Mouse (Mus musculus): ENCODE data around the gene Adgrg6.

Adgrg6 gene

DNA sequence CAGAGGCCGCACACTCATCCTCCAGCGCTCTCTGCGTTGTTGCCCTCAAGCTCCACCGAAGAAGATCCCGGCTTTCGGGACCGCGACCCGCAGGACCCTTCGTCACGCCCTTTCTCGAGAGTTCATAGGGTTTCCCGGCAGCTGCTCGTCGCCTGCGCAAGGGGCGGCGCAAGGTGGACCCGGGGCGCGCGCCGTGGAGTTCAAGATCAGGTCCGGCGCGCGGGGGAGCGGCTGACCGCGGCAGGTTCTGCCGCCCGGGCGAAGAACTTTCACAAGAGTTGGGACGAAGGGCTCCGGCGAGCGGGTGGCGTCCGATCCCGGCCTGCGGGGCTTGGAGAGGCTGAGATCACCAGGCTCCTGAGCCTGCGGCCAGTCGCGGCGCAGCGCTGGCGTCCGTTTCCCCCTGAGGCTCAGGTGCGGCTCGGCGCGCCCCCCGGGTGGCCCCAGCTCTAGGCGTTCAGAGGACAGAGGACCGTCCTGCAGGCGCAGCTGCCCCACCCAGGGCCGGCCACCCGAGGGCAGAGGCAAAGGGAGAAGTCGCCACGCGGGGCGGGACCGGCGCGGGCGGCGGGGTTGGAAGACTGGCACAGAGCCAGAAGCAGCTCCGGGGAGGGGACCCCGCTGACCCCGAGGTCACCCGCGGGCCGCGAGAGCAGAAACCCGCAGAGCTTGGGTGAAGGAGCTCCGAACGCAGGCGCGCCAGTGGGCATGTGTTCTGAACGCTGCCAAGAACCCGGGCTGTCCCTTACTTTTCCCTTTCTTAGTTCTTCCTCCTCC, at the start of gene Adgrg6:
TSS of gene Adgrg6 (minus strand) at position 719 of the 777 bp plus-strand sequence.
- DNase-seq (ENCODE audit: low read depth, low spot score): peak; percentile 34

GRCm38 (mm10) chr10:14592215-14592614, 46.8 kb upstream of the Adgrg6 start:
- no peak for DNase-seq (ENCODE audit: low read depth, low spot score)

DNA sequence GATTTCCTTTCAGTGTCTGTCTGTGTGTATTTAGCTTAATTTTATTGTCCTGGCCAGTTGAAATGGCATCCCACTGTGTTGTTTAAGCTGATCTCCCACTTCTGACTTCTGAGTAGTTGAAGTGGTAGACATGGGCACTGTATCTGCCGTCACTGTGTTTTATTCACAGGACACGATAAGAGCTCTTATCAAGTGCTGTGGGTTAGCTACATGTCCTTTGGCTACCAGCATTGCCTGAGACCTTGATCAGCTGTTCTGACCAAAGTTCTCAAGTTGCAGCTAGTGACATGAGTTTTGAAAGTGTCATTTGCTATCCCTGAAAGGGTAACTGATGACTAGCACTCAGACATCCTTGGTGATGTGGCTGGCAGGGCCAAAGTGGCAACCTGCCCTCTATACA, 45.4 kb upstream of the Adgrg6 start:
- DNase-seq (ENCODE audit: low read depth, low spot score): no peak

DNA sequence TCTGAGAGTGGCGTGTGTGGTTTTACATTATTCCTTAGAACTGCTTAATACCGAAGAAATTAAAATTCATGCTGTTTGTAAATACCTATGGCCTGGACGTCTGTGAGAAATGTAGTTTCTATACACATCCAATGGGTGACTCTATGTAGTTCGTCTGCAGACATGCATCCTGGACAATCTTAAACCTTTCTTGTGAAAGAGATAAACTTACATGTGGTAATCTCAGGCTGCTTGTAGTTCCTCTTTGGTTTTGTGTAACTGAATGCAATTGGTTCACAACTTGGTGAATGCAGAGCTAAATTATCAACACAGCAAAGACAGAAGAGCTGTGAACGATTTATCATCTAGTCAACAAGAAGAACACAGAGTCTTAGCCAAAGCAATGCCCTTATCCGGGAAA, 44.2 kb upstream of the Adgrg6 start:
- no peak for DNase-seq (ENCODE audit: low read depth, low spot score)

DNA sequence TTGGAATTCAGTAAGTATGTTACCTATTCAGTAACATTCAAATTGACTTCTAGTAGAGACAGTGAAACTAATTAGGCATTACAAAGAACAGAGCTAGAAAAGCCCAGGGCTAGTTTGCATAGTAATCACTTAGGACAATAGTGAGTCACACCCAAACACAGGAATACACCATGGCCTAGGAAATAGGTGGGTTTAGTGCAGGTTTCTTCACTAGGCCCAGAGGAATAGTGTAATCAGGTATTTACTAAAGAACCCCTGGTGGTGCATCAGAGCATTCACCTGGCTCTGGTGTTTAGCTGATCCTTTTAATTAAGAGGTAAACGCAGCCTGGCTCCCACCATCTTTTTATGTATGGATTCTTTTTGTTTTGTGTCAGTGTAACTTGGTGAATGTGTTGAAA, 38.0 kb upstream of the Adgrg6 start:
- peak; percentile 88 for DNase-seq (ENCODE audit: low read depth, low spot score)

DNA sequence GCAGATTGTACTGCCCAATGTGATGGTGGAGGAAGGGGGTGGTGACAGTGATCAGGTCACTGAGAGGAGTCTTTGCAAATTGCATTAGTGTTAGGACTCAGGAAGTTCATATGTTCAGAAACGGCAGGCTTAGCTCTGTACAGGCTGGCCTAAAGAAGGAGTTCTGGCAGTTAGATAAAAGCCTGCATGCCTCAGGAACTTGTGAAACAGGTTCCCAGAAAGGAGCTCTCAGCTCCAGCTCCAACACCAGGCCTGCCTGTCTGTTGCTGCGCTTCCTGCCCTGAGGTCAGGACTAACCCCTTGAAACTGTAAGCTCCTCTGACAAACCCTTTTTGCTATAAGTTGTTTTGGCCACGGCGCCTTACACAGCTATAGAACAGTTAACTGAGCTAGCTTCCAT, 28.8 kb upstream of the Adgrg6 start:
- no peak for DNase-seq (ENCODE audit: low read depth, low spot score)

DNA sequence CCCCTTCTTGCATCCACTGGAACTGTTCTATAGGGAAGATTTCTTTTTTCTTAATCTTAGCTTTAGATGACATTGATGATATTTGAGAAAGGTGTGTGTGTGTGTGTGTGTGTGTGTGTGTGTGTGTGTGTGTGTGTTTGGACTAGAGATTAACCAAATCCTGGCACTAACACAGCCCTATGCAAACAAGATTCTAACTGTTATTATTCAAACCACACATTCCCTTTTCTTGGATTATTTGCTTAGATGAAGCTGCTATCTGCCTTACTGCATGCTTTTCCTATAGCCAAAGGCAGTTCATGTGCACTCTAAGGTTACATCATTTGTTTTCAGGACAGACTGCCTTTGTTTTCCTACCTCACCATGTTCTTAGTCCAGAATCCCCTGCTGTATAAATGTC, 25.7 kb upstream of the Adgrg6 start:
- no peak for DNase-seq (ENCODE audit: low read depth, low spot score)

DNA sequence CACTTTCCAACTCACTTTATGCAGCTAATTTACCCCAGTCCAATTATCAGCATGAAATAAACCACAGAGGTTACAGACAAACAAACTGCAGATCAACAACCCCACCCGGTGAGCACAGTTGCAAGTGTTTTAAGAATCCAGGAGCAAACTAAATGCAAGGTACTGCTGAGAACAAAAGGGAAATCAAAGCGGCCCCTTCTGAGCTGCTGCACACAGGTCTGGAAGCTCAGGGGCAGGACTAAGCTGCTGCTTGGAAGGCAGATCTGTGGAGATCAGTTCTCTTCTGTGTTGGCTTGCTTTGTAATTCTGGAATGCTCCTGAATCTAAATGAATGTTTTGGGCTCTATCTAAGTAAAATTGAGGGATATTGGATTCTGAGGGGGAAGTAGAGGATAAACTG, 25.2 kb upstream of the Adgrg6 start:
- DNase-seq (ENCODE audit: low read depth, low spot score): peak; percentile 55

- DNase-seq (ENCODE audit: low read depth, low spot score): peak; percentile 75
Observed at GRCm38 (mm10) chr10:14546111-14546551, 672 bp upstream of the Adgrg6 start.

DNA sequence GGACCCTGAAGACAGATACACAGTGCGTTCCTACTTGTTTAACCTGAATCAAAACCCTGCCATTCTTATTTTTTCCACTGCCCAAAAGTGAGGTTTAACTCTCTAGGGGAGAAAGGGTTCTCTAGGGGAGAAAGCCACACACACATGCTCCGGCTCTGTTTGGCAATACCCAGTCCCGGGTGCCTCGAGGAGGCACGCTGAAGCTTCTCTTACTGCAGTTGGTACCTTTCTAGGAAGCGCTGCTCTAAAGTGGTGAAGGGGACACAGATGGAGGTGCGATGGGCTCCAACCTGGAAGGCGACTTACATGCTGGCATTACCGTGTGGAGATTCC, 885 bp downstream of the Adgrg6 start:
- no peak for DNase-seq (ENCODE audit: low read depth, low spot score)

GRCm38 (mm10) chr10:14543511-14544067, 1.9 kb downstream of the Adgrg6 start:
- DNase-seq (ENCODE audit: low read depth, low spot score): no peak

- no peak for DNase-seq (ENCODE audit: low read depth, low spot score)
Observed at GRCm38 (mm10) chr10:14537102-14537501, 8.4 kb downstream of the Adgrg6 start.

DNA sequence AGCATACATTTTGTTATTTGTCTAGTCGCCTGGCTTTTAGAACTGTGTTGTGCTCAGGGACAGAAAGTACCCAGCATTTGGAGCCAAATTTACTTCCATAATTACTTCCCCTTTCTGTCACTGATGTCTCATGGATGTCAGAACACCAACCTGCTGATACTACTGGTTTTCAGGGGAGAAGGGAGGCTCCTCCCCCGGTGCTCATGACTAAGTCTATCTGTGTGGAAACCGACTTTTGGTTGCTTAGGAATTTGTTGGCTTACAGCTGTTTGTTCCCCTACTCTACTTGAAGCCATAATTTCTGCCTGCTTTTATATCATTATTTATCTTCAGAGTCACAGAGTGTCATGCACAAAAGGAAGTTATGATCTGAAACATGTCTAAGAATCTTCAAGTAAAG, 14.4 kb downstream of the Adgrg6 start:
- DNase-seq (ENCODE audit: low read depth, low spot score): no peak

GRCm38 (mm10) chr10:14530670-14531069, 14.8 kb downstream of the Adgrg6 start:
- no peak for DNase-seq (ENCODE audit: low read depth, low spot score)

GRCm38 (mm10) chr10:14527765-14528164, 17.7 kb downstream of the Adgrg6 start:
- DNase-seq (ENCODE audit: low read depth, low spot score): no peak

DNA sequence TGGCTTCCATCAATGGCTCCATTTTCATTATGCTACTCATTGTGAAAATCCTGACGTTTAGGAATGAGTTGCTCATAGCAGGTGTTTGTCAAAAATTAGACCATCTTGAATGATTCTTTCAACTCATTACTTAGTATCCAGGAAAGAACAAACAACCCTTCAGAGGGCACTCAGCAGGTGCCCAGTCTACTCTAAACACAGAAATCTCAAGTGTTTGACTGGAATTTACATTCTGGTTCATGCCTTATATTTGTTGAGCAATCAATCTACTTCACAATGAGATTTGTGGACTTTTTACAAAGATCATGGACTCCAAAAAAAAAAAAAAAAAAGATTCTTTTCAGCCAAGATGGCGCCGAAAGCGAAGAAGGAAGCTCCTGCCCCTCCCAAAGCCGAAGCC, 22.7 kb downstream of the Adgrg6 start:
- no peak for DNase-seq (ENCODE audit: low read depth, low spot score)

GRCm38 (mm10) chr10:14520912-14521675, 24.4 kb downstream of the Adgrg6 start:
- DNase-seq (ENCODE audit: low read depth, low spot score): no peak

DNA sequence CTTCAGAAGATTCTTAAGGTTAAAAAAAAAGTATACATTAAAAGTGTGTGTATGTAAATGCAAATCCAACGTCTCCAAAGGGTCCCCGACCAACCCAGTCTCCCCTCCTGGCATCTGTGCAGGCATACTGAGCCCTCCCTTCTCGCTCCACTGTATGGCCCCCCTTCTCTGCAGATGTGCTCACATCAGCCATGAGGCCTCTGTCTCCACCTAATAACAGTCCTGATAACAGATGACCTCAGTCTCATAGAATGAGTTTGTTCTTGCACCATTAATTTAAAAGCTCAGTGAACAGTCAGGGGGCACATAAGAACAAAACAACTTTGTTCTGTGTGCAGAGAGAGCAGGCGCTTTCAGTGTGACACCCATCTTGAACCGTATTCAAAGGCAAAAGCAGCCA, 27.6 kb downstream of the Adgrg6 start:
- no peak for DNase-seq (ENCODE audit: low read depth, low spot score)

DNA sequence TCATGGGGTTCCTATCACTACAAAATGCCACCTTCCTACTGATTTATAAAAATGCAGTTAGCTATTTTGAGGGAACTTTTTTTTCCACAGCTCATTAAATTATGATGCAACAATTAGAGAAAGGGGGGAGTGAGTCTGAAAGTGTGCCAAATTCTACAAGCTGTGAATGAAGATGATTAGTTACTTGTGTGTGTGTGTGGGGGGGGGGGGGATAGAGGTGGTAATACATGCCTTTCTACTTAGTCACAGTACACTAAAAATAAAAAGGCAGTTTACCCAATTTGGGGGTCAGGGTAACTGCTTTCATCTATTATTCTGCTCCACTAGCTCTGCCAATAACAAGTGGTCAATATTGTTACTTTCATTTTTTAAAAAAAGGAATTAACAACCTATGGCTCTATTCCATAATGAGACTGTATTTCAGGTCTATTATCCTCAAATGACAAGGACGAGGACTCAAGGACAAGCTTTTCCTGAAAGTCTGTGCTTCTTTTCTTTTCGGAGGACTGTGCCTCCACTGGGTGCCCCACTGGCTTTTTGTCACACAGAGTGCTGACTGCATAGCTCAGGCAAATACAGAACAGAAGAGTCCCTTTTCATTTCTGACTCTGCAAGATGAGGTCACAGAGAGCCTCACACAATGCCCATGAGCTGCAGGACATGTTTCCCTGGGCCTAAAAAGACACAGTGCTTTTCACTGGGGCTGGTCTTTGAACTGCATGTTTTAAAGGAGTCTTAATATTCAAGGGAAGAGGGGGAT, 33.4 kb downstream of the Adgrg6 start:
- no peak for DNase-seq (ENCODE audit: low read depth, low spot score)

- no peak for DNase-seq (ENCODE audit: low read depth, low spot score)
Observed at GRCm38 (mm10) chr10:14511157-14511556, 34.3 kb downstream of the Adgrg6 start.

DNA sequence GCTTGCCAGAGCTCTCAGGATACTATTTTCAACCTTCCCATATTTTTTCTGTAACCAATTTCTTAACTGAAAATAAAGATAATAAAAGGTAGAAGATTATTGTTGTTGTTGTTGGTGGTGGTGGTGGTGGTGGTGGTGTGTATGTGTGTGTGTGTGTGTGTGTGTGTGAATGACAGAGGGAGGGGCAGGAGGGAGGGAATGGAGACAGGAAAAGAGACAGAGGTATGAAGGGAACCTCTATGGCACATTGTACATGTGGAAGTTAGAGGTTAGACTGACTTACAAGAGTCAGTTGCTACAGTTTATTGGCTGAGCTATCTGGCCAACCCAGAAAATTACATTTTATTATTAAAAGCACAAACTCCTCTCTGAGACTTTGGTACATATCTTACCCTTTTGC, 49.8 kb downstream of the Adgrg6 start:
- DNase-seq (ENCODE audit: low read depth, low spot score): no peak

GRCm38 (mm10) chr10:14495204-14495603, 50.3 kb downstream of the Adgrg6 start:
- DNase-seq (ENCODE audit: low read depth, low spot score): no peak
